Mouse (Mus musculus): ENCODE data around the gene Mindy1. TPM values are rescaled to one million over a fixed set of nuclear protein-coding genes. Genes with fewer than 3 reads are reported as not detected.

Mindy1 gene
- polyA plus RNA-seq, 1 experiment from 2014 or later = 43.3 TPM

DNA sequence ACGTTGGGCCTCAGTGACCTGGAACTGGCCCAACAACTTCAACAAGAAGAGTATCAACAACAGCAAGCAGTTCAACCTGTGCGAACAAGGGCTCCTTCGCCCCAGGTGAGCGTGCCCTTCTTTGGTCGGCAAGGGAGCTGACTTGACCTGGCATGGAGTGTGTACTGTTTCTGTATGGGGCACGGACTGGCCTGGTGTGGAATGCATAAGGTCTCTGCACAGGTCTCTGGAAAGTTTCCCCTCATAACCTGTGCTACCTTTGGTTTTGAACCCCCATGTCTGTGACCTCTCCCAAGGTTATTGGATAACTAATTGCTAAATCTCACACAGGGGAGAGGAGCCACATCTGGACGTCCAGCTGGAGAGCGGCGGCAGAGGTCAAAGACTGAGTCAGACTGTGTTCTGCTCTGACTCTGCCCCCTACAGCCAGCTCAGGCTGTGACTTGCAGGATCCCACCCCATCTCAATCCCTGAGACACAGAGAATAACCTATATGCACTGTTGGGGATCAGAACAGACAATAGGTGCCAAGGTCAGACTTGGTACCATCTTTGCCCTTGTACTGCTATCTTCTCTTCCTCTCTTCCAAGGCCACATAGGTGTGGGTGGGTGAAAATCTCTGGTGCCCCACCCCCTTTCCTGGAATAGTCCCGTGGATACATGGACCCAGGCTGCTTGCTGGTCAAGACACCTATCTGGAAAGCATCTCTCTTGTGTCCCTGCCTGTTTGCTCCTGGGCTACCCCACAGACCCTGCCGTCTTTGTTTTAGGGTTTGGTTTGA is 14.4 kb downstream of the Mindy1 start:
- H3K27ac ChIP-seq = no peak overlapping the region
- 0 out of 2 replicates have a peak, but pooled peaks cover 5% of the 10 kb centered on the region for H3K4me1 ChIP-seq
- H3K4me2 ChIP-seq (replicated peaks) = no peak overlapping the region
- no peaks in the 10 kb centered on the region for H3K27me3 ChIP-seq
- no peaks in the 10 kb centered on the region for H3K9me3 ChIP-seq
- no peak for ATAC-seq (ENCODE audit: insufficient number of reproducible peaks, insufficient read depth, low FRiP score, low TSS enrichment)
- WGBS = 74% methylated on average over 11 of the region's 11 CpGs
- no peak overlapping the region for H3K4me3 ChIP-seq
- no peak overlapping the region for H3K9ac ChIP-seq
- peaks cover 46% of the 10 kb centered on the region for H3K36me3 ChIP-seq

DNA sequence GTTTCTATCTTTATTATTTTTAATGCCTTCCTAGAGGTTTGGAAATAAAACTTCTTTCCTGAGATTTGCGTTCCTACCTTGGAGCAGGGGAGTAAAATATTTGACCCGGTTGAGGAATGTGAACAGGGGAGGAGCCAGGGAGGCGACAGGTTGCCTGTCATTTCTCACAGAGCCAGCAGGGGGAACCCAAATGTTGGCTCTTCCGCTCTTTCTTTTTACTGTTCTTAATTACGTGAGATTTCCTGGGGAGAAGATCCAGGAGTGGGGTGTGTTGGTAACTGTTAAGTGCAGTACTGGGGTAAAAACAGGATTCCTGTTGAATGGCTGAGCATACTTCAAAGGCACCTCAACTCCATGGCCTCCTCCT is 14.9 kb downstream of the Mindy1 start:
- WGBS = 9% methylated on average over 5 of the region's 5 CpGs
- peaks cover 41% of the 10 kb centered on the region for H3K36me3 ChIP-seq
- no peak overlapping the region for H3K4me3 ChIP-seq
- H3K27ac ChIP-seq = 0 out of 2 replicates have a peak overlapping the region, but pooled peaks have one; percentile 57
- no peak for ATAC-seq (ENCODE audit: insufficient number of reproducible peaks, insufficient read depth, low FRiP score, low TSS enrichment)
- H3K4me1 ChIP-seq = 0 out of 2 replicates have a peak, but pooled peaks cover 5% of the 10 kb centered on the region
- no peaks in the 10 kb centered on the region for H3K9me3 ChIP-seq
- H3K27me3 ChIP-seq = no peaks in the 10 kb centered on the region
- H3K4me2 ChIP-seq (replicated peaks) = no peak overlapping the region
- no peak overlapping the region for H3K9ac ChIP-seq

DNA sequence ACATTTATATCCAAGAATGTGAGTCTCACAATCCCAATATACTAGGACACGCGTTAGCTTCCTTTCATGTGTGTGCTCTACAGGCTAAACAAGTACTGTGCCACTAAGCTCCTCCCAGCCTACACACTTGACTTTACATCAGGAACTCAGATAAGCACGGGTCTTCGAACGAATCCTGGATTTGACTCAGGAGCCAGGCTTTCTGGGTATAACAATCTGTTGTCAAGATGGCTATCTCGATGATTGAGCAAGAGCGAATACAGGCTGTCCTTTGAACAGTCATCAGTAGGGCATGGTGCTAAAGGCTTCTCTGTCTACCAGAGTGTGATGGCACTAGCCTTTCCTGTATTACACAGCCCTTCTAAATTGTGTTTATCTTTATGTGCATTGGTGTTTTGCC is 16.9 kb downstream of the Mindy1 start:
- Histone ChIP-seq H3K4me3 (no peak overlapping the region), H3K9ac (no peak overlapping the region), H3K27me3 (no peaks in the 10 kb centered on the region), H3K4me1 (0 out of 2 replicates have a peak, but pooled peaks cover 5% of the 10 kb centered on the region), H3K4me2 (replicated peaks) (no peak overlapping the region), H3K9me3 (no peaks in the 10 kb centered on the region), H3K36me3 (peaks cover 25% of the 10 kb centered on the region), H3K27ac (no peak overlapping the region)
- 90% methylated on average over 7 of the region's 7 CpGs for WGBS
- ATAC-seq (ENCODE audit: insufficient number of reproducible peaks, insufficient read depth, low FRiP score, low TSS enrichment) = no peak

DNA sequence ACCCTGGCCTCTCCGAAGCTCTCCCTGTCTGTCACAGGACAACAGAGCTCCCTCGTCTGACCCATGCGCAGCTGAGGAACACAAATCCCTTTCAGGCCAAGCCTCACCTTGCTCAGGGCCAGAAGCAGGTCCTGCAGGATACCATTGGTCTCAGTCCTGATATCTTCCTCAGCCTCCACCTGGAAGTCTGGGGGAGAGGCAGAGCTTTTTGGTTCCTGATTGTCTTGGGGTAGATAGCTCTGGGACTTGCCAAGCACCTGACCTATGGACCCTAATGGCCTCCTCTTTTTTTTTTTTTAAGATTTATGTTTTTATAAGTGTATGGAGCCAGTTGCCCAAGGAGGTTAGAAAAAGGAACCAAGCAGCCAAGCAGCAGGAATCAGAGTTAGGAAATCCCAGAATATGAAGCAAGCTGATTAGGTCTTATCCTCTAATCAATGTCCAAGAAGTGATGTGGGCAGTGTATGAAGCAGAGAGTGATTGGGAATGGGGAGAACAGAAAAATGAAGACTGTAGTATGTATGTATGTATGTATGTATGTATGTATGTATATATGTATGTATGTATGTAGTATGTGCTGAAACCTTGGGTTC is 20.2 kb downstream of the Mindy1 start:
- ATAC-seq (ENCODE audit: insufficient number of reproducible peaks, insufficient read depth, low FRiP score, low TSS enrichment) = no peak
- Histone ChIP-seq H3K9ac (no peak overlapping the region), H3K4me3 (no peak overlapping the region), H3K4me1 (no peaks in the 10 kb centered on the region), H3K4me2 (replicated peaks) (no peak overlapping the region), H3K27me3 (no peaks in the 10 kb centered on the region), H3K9me3 (no peaks in the 10 kb centered on the region), H3K27ac (no peak overlapping the region), H3K36me3 (no peaks in the 10 kb centered on the region; the same call in none of the 2 replicates)
- 81% methylated on average over 3 of the region's 3 CpGs for WGBS

DNA sequence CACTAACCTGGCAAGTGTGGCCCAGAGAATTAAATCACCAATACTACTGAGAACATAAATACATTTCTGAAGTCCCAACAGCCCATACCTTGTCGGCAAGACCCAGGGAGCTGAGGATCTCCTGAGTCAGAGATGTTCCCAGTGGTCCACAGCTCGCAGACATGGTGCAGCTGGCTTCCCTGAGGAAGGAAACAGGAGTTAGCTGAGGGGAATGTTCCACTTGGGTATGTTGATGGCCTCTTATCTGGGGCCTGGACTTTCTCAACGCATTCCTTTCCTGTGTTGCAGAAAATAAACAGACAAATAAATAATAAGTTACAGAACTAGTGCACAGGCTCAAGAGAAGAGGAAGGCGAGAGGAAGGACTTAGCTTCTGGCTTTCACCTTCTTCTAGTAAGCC is 25.1 kb downstream of the Mindy1 start:
- Histone ChIP-seq H3K9ac (no peak overlapping the region), H3K9me3 (no peaks in the 10 kb centered on the region), H3K4me3 (no peak overlapping the region), H3K27me3 (no peaks in the 10 kb centered on the region), H3K4me2 (replicated peaks) (no peak overlapping the region), H3K27ac (no peak overlapping the region), H3K4me1 (no peaks in the 10 kb centered on the region), H3K36me3 (no peaks in the 10 kb centered on the region)
- 89% methylated on average over 4 of the region's 4 CpGs for WGBS
- ATAC-seq (ENCODE audit: insufficient number of reproducible peaks, insufficient read depth, low FRiP score, low TSS enrichment) = no peak

DNA sequence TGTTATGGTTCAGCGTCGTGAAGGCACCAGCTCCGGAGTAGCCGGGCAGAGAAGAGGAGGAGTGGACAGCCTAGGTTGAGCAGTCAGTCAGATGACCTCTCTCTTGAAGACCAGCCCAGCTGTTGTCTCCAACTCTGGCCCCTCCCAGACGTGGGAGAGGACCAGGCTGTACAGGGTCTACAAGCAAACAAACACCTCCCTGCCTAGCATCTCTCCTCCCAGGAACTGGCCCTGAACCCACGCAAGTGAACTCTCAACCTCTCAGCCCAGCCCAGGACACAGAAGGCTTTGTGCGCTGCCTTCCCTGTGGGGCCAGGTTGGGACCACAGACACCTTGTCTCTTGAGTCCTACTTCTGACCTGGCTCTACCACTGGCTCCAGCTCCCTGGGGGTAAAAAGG is 26.0 kb downstream of the Mindy1 start, which contains the start of gene Anxa9:
TSS of gene Anxa9 (minus strand) at position 77 of the 400 bp plus-strand sequence.
- no peaks in the 10 kb centered on the region for H3K36me3 ChIP-seq
- H3K27ac ChIP-seq = no peak within 1 kb of the TSS
- H3K4me3 ChIP-seq = no peak within 1 kb of the TSS
- no peaks in the 10 kb centered on the region for H3K27me3 ChIP-seq
- no peaks in the 10 kb centered on the region for H3K9me3 ChIP-seq
- H3K4me1 ChIP-seq = no peaks in the 10 kb centered on the region
- H3K9ac ChIP-seq = no peak within 1 kb of the TSS
- no peak within 1 kb of the TSS for H3K4me2 ChIP-seq (replicated peaks)
- WGBS = 51% methylated on average over 7 of the region's 7 CpGs
- ATAC-seq (ENCODE audit: insufficient number of reproducible peaks, insufficient read depth, low FRiP score, low TSS enrichment) = no peak

DNA sequence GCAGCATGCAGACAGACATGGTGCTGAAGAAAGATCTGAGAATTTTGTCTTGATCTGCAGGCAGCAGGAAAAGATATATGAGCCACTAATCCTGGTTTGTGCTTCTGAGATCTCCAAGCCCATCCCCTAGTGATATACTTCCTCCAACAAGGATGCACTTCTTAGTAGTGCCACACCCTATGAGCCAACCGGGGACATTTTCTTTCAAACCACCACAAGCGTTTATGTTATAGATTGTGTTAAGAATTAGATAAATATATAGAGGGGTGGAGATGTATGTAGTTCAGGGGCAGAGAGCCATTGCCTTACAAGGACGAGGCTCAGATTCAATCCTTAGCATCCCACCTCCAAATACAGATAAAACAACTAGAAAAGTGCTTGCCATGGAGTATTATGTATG is 29.4 kb downstream of the Mindy1 start:
- Histone ChIP-seq H3K4me2 (replicated peaks) (no peak overlapping the region), H3K36me3 (no peaks in the 10 kb centered on the region), H3K27ac (no peak overlapping the region), H3K4me1 (no peaks in the 10 kb centered on the region), H3K9me3 (no peaks in the 10 kb centered on the region), H3K4me3 (no peak overlapping the region), H3K27me3 (no peaks in the 10 kb centered on the region), H3K9ac (no peak overlapping the region)
- 63% methylated on average over 3 of the region's 3 CpGs for WGBS
- no peak for ATAC-seq (ENCODE audit: insufficient number of reproducible peaks, insufficient read depth, low FRiP score, low TSS enrichment)

DNA sequence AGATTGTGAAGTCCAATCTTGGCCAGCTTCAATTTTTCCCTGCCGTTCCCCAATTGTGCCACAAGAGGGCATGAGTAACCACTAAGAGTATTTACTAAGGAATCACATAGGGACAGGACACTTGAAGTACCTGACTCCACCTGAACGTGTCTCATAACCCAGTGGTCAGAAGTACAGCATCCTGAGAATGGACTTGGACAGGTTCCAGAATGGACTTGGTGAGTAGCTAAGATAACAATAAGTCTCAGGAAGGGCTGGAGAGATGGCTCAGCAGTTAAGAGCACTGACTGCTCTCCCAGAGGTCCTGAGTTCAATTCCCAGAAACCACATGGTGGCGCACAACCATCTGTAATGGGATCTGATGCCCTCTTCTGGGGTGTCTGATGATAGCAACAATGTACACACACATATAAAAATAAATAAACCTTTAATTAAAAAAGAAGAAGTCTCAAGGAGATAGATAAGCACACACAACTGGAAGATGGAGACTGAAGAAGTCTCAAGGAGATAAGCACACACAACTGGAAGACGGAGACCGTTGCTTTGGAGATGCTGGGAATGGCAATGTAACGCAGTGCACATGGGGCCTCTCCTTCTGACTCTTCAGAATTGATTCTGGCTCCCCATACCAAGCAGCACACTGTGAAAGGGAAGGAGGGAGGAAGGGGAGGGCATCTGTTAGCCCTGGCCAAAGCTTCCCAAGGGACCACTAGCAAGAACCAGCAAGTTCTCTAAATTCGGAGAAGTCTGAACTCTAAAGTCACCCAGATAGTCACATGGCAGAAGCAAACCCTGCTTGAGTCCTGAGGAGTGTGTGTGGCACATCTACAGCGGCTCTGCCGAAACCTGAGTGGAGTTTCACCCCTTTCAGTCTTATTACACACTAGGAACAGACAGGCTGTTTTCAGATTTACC is 30.1 kb downstream of the Mindy1 start:
- no peak for ATAC-seq (ENCODE audit: insufficient number of reproducible peaks, insufficient read depth, low FRiP score, low TSS enrichment)
- Histone ChIP-seq H3K4me3 (no peak overlapping the region), H3K4me1 (peaks cover 4% of the 10 kb centered on the region), H3K9ac (no peak overlapping the region), H3K9me3 (no peaks in the 10 kb centered on the region), H3K27ac (no peak overlapping the region), H3K27me3 (no peaks in the 10 kb centered on the region), H3K4me2 (replicated peaks) (no peak overlapping the region), H3K36me3 (no peaks in the 10 kb centered on the region)
- WGBS = 64% methylated on average over 9 of the region's 9 CpGs

DNA sequence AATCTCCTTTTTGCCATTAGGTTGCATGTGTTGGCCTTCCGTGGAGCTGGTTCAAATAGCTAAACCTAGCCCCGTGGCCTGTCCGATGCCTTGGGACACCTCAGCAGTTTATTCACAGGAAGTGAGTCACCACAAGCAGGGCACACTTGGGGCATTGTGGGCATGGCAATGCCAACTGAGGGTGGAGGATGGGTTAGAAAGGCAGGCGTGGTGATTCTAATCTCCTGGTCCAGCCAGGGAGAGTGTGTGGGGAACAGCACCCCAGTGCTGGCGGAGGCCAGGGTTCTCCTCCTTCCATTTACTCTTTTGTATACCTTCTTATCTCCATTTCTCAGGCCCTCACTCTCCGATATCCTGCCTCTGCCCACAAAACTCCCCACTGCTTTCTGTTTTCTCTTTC is 31.5 kb downstream of the Mindy1 start:
- Histone ChIP-seq H3K27ac (no peak overlapping the region), H3K4me2 (replicated peaks) (no peak overlapping the region), H3K27me3 (no peaks in the 10 kb centered on the region), H3K9ac (no peak overlapping the region), H3K4me1 (peaks cover 14% of the 10 kb centered on the region), H3K36me3 (no peaks in the 10 kb centered on the region), H3K4me3 (no peak overlapping the region), H3K9me3 (no peaks in the 10 kb centered on the region)
- 82% methylated on average over 6 of the region's 6 CpGs for WGBS
- no peak for ATAC-seq (ENCODE audit: insufficient number of reproducible peaks, insufficient read depth, low FRiP score, low TSS enrichment)

DNA sequence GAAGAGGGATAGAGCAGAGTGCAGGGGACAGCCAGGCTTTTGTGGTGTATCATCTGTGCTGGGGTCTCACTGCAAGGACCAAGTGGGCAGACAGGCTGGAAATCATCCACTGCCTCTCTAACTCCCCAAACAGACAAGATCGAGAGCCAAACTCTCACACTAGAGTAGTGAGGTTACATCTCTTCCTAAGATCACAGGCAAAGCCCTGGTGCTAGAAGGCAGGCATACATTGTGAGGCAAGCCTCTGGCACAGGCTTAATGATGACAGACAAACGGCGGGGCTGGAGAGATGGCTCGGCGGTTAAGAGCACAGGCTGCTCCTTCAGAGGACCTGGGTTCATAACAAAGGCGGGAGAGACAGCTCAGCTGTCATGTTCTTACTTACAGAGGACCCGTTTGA is 32.3 kb downstream of the Mindy1 start:
- Histone ChIP-seq H3K4me1 (peaks cover 19% of the 10 kb centered on the region), H3K27ac (no peak overlapping the region), H3K27me3 (no peaks in the 10 kb centered on the region), H3K4me2 (replicated peaks) (no peak overlapping the region), H3K36me3 (0 out of 2 replicates have a peak, but pooled peaks cover 2% of the 10 kb centered on the region), H3K4me3 (no peak overlapping the region), H3K9ac (no peak overlapping the region), H3K9me3 (no peaks in the 10 kb centered on the region)
- no peak for ATAC-seq (ENCODE audit: insufficient number of reproducible peaks, insufficient read depth, low FRiP score, low TSS enrichment)
- WGBS = 46% methylated on average over 7 of the region's 7 CpGs

DNA sequence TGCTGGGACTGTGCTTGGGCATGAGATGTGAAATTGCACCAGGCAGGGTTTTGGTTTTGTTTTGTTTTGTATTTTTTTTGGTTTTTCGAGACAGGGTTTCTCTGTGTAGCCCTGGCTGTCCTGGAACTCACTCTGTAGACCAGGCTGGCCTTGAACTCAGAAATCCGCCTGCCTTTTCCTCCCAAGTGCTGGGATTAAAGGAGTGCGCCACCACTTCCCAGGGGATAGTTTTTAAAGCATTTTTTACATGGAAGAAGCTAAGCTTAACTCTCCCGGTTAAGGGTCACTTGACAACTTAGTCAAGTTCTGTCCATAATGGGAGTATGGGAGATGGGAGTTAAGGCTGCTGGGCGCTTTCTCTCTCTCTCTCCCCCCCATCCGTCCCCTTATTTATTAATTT is 32.9 kb downstream of the Mindy1 start:
- Histone ChIP-seq H3K4me2 (replicated peaks) (peak overlapping the region; percentile 83), H3K27me3 (no peaks in the 10 kb centered on the region), H3K4me3 (peak overlapping the region; percentile 70; the same call in 1 of the 2 replicates), H3K9me3 (no peaks in the 10 kb centered on the region), H3K9ac (0 out of 2 replicates have a peak overlapping the region, but pooled peaks have one; percentile 7), H3K4me1 (peaks cover 25% of the 10 kb centered on the region), H3K36me3 (0 out of 2 replicates have a peak, but pooled peaks cover 7% of the 10 kb centered on the region), H3K27ac (0 out of 2 replicates have a peak overlapping the region, but pooled peaks have one; percentile 95)
- 61% methylated on average over 6 of the region's 6 CpGs for WGBS
- ATAC-seq (ENCODE audit: insufficient number of reproducible peaks, insufficient read depth, low FRiP score, low TSS enrichment) = no peak
